Mouse (Mus musculus): ENCODE measurements at regions not wholly inside any gene's neighbourhood (a gene's known extent, or its start where the extent isn't known, plus 50 kb on each side); places are given as distances from the start of the nearest gene placed in this dataset.

DNA sequence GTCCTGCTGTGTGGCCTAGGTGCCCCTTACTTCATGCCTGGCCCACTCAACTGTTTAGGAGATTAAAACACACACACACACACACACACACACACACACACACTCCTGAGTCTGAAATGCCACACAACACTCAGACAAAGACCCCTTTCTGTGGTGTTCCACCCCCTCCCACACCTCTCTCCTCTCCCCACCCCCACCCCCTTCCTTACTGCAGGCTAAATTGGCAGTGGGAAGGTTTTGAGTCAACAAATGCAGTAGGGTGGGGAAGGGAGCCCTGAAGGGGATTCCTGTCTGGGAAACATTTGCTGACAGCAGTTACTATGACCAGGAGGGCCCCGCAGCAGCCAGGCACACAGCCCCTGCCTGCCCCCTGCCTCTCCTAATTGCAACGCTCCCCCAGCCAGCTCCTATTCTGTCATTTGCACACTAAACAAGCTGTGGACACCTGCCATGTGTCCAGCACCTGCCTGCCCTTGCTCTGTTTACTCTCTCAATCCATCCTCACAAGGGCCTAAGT, 69.5 kb downstream of the Ephb3 start:
- DNase-seq (ENCODE audit: low spot score in 2 of 2): peak; percentile 39 to 52

- peak; percentile 60 to 64 for DNase-seq (ENCODE audit: low spot score in 2 of 2)
These were observed 73.3 kb downstream of the Ephb3 start for GRCm38 (mm10) chr16:21277789-21278342.

DNA sequence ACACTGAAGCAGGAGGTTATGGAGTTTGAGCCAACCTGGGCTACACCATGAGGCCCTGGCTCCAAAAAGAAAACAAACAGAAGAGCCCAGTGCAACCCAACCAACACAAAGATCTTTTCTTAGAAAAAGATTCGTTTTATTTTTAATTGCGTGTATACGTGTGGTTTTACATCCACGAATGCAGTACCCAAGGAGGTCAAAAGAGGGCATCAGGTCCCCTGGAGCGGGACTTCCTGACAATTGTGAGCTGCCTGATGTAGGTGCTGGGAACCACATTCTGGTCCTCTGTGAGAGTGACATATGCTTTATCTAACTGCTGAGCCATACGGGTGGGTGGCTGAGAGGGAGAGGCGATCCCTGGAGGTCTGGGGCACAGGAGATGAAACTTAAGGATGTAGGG, 73.8 kb downstream of the Ephb3 start:
- DNase-seq (ENCODE audit: low spot score in 2 of 2): no peak

- DNase-seq (ENCODE audit: low spot score in 2 of 2): no peak
These were observed 75.7 kb downstream of the Ephb3 start for GRCm38 (mm10) chr16:21280200-21280627.

- no peak for DNase-seq (ENCODE audit: low spot score in 2 of 2)
These were observed 77.6 kb downstream of the Ephb3 start for GRCm38 (mm10) chr16:21281958-21282730.

DNA sequence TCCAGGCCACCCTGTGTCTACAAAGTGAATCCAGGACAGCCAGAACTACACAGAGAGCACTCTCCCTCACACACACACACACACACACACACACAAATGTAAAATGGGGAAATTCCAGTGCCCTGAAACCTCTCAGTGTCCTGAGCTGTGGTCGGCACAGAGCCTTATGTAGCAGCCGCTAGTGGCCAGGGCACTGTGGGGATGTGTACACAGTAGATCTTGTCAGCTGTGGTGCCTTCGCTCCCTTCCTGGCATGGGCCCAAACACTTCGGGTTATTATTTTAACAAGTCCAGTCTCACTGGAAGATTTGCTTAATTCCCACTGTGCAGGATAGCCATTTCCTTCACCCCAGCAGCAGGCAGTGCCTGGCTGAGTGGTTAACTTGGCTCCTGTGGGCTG, 81.5 kb downstream of the Ephb3 start:
- DNase-seq (ENCODE audit: low spot score in 2 of 2): peak in 1 of 2 experiments; percentile 42

DNA sequence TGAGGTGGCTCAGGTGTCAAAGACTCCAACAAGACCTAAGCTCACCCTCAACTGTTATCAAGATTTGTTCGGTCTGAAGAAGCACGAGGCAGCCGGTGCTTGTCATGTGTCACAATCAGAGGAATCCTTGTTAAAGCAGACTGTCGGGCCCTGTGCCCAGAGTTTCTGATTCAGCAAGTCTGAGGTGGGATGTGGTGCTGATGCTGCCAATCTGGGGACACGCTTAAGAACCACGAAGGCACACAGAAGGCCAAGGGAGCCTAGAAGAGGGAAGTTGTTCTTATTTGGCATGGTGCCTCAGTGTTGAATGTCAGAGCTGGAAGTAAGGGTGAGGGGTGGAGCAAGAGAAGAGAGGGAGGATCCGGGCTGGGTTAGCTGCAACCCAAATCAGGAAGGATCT, 85.0 kb downstream of the Ephb3 start:
- DNase-seq (ENCODE audit: low spot score in 2 of 2): peak; percentile 82 to 87

DNA sequence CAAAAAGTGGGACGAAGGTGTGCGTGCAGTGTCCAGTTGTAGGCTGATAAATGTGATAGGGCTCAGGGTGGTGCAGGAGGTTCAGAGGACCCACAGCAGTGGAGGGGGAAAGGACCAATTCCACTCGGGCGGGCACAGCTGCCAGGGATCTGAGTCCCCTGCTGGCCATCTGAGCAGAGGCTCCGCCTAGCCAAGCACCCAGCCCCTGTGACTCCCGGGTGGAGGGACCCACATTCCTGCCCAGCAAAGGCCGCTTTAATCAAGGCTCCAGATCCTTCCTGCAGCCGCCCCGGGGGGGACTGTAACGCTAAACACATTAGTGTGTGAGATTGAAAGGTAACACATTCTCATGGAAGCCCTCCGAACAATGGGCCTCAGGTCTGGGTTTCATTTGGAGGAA, 88.5 kb downstream of the Ephb3 start:
- no peak for DNase-seq (ENCODE audit: low spot score in 2 of 2)

DNA sequence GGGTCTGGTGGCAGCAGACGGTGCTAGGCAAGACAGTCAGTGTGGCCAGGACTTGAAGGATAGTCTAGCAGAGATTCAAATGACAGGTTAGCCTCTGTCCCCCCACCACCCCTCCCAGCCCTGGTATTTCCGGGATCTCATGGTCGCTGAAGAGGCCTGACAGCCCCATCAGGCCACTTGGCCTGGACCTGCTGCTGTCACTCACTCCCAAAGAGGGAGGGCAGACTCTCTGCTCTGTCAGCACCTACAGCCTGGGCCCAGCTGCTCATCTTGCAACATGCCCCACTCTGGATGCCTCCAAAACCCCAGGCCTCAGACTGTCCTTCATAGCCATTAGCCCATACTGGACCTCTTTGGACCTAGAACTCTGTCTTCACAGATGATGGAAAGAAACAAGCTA, 89.0 kb downstream of the Ephb3 start:
- DNase-seq (ENCODE audit: low spot score in 2 of 2): no peak

DNA sequence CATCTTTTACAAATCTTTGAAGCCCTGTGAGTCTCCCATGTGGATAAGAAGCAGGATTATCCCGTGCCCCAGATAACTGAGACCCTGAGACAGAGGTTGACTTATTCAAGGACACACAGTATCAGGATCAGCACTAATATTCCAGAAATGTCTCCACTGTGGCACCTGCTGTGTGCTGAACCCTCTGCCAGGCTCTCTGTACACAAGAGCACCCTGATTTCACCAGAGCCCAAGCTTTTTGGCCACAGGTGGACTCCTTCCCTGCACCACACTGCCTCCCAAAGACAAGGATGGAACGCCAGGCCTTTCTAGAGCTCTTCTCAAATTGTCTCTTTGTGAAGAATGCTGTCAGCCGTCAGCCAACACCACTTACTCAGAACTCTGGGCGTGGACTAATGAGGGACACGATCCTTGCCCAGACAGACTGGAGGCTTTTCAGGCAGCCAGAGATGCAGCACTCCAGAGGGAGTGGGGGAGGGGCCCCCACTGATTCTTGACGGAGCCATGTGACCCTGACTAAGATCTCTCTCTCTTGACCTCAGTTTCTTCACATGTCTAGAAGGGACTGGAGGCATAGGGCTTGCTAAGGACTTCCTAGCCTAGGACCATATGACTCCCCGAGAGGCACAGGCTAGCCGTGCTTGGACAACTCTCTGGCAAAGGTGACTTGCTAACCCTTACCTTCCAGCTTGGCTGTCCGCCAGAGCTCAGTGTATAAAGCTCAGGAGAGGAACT, 90.3 kb downstream of the Ephb3 start:
- DNase-seq (ENCODE audit: low spot score in 2 of 2): peak; percentile 45 to 55

GRCm38 (mm10) chr16:21295956-21296733, 91.6 kb downstream of the Ephb3 start:
- DNase-seq (ENCODE audit: low spot score in 2 of 2): peak; percentile 49 to 61

DNA sequence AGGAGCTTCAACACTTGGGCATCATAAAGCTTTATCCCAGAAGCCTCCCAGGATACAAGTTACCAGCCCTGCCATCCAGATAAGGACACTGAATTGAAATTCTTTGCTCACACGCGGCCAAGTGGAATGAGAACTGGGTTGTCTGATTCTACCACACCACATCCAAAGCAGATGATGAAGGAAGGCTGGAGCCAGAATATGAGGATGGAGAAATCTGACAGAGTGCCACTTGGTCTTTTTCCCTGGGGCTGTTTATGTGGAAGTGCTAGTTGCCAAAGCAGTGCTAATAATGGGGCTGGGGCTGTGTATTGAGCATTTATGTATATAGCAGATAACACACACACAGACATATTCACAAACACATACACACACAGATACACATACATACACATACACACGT, 92.2 kb downstream of the Ephb3 start:
- peak in 1 of 2 experiments; percentile 41 for DNase-seq (ENCODE audit: low spot score in 2 of 2)

- DNase-seq (ENCODE audit: low spot score in 2 of 2): no peak
These were observed 94.3 kb downstream of the Ephb3 start for GRCm38 (mm10) chr16:21298866-21299265.

DNA sequence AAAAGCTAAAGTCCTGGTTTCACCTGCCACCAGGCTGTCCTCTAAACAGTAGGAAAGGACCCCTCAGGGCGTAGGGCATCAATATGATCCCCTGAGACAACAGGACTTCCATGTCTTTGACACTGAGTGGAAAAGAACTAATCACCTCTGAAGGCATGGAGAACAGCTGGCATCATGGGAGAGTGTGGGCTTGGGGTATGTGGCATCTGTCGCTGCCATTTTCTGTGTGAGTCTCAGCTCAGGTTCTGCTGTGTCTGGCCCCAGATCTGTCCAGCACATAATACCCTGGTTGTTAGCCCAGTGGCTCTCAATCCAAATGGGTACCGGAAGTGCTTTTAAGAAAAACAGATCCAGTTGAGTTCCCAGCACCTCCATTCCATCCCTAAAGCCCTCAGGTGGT, 101.3 kb downstream of the Ephb3 start:
- no peak for DNase-seq (ENCODE audit: low spot score in 2 of 2)

DNA sequence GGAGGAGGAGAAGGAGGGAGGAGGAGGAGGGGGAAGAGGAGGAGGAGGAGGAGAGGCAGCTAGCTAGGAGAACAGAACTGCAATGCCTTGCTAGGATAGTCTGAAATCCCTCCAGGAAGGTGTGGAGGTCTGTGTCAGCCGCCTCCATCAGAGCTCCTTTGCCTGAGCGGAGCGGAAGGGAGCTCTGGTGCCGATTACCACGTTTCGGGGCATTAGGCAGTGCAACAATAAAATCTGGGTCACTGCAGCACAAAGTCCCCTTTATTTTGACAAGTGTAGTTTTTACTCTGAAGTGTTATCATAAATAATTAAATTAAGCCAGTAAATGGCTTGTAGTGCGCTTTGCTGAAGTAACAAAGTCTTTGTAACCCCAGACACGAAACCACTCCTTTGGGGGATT, 104.0 kb downstream of the Ephb3 start:
- DNase-seq (ENCODE audit: low spot score in 2 of 2): no peak

- DNase-seq (ENCODE audit: low spot score in 2 of 2): peak; percentile 78 to 80
These were observed 106.4 kb downstream of the Ephb3 start for GRCm38 (mm10) chr16:21310636-21311615.

GRCm38 (mm10) chr16:21311781-21312180, 107.2 kb downstream of the Ephb3 start:
- DNase-seq (ENCODE audit: low spot score in 2 of 2): no peak

GRCm38 (mm10) chr16:21315751-21316151, 107.2 kb upstream of the Vps8 start:
- no peak for DNase-seq (ENCODE audit: low spot score in 2 of 2)

DNA sequence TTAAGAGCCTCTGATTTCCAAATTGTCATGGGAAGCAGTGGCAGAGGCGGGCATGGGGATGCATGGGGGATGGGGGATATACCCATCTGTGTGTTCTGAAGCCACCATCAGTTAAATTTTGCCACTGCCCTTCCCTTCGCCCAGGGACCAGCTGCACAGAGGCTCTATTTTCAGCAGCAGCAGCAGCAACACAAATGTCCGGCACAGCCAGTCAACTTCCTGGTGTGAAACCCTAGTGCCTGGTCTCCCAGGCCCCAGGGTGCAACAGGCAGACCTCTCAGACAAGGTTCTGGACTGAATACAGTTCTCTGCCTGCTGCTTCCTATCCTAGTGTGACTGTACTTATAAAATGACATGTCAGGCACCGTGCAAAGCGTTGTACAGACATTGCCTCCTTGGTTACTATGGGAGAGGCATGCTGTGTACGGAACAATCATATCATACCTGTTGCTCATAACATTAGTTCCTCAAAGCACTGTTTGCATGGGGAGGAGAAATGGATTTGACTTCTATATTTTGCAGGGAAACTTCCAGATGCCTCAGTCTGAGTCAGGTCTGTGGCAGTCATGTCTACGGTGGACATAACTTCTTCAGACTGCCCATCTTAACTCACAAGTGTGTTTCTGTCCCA, 104.8 kb upstream of the Vps8 start:
- DNase-seq (ENCODE audit: low spot score in 2 of 2): peak in 1 of 2 experiments; percentile 32

All from right cerebral cortex, postnatal 10 days (tissue).